Mouse (Mus musculus): Measurements from ENCODE around the gene Isyna1.

GRCm38 (mm10) chr8:70598283-70598682, 4.1 kb downstream of the Isyna1 start:
- peak; percentile 63 for TF ChIP-seq CTCF (IDR thresholded peaks at IDR 0.05; ENCODE audit: low read depth, low read length)
- TF ChIP-seq EP300 (IDR thresholded peaks at IDR 0.05; ENCODE audit: insufficient read depth, low read depth, low read length): 0 out of 2 replicates have a peak, but pooled peaks have one; percentile 37
- TF ChIP-seq POLR2A (IDR thresholded peaks at IDR 0.05; ENCODE audit: insufficient read depth, low read length): no peak
